Mouse (Mus musculus) cerebellum, adult 11-12 months (tissue): ENCODE results near the gene Srcin1.

Experiments used
- DNase-seq: peaks from one replicate; pipeline ENCODE4 v3.0.0; 2022

Gene Srcin1

DNA sequence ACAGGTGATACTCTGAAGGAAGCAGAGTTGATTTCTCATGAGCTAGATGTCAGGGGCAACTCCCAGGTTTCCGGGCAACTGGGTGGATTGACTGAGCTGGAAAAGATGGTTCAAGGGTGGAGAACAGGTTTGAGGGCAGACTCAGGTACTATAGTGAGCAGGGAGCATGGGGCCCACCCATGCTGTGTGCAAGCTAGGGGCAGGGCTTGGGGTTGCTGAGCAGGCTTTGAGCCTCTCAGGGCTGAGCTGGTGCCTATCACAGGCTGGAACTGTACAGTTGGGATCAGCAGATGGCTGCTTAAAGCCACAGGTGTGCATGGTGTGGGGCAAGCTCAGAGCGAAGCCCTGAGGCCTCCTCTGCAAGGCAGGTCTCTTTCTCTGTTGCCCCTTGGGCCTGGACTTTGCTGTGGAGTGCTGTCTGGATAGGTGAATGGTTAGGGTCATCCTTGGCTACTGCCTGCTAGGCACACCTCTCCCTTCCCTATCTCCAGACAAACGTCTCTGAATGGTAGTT lies 114.6 kb downstream of the Srcin1 start:
- DNase-seq, result no peak
